Comparison of ENCODE assay signal across 20 mouse cellular contexts in genomic region chr7:45414740-45415224, GRCm38 (mm10). TPM values are rescaled to one million over a fixed set of nuclear protein-coding genes. Genes with fewer than 3 reads are reported as not detected.
DNase-seq lines count a peak whose midpoint lies in the region; ATAC-seq and TF ChIP-seq lines count a peak whose summit lies in the region.
"Had no signal": no experiment of that assay in that cellular context is flagged by ENCODE, and none has a peak within 500 bp of the region (broad histone marks: within the 10 kb centered on the region; RNA-seq: fewer than 3 reads in every experiment).

No protein-coding gene starts in this region.

- peaks cover 80% of the 10 kb centered on the region for H3K27me3 ChIP-seq in kidney, embryonic 14.5 days (ENCODE audit: control insufficient read depth, insufficient read depth, low read length)
- H3K27me3 ChIP-seq in midbrain, embryonic 11.5 days (ENCODE audit: control insufficient read depth, insufficient read depth, low read length), result peaks cover 82% of the 10 kb centered on the region
- H3K27me3 ChIP-seq in midbrain, embryonic 15.5 days (replicated peaks), result peaks cover 94% of the 10 kb centered on the region
- H3K27me3 ChIP-seq in myocyte (ENCODE audit: control insufficient read depth, insufficient read depth, insufficient read length), result peaks cover 14% of the 10 kb centered on the region

- peak overlapping the region; percentile 93 for H3K4me2 ChIP-seq in kidney, embryonic 14.5 days (replicated peaks; ENCODE audit: low read depth, low read length)
- no peak overlapping the region for H3K4me2 ChIP-seq in midbrain, embryonic 11.5 days
- no peak overlapping the region for H3K4me2 ChIP-seq in midbrain, embryonic 15.5 days
- H3K4me2 ChIP-seq in myocyte (ENCODE audit: low read depth), result peak overlapping the region; percentile 9

- no peak for ATAC-seq in kidney, embryonic 14.5 days (ENCODE audit: low FRiP score, low TSS enrichment)
- ATAC-seq in midbrain, embryonic 11.5 days (ENCODE audit: low FRiP score), result no peak
- ATAC-seq in midbrain, embryonic 15.5 days (replicated peaks), result no peak
- ATAC-seq in cerebellum, adult (ENCODE audit: insufficient number of reproducible peaks, low FRiP score, low TSS enrichment), result no peak
- ATAC-seq: hindbrain, postnatal 0 days had no signal

- H3K4me3 ChIP-seq in kidney, embryonic 14.5 days (ENCODE audit: low read length), result peak overlapping the region; percentile 18; the same call in 1 of the 2 replicates
- H3K4me3 ChIP-seq in midbrain, embryonic 11.5 days (ENCODE audit: low read depth, low read length), result no peak overlapping the region
- H3K4me3 ChIP-seq in midbrain, embryonic 15.5 days, result no peak overlapping the region
- H3K4me3 ChIP-seq in myocyte, result peak overlapping the region; percentile 3

- no peaks in the 10 kb centered on the region for H3K36me3 ChIP-seq in kidney, embryonic 14.5 days (ENCODE audit: control insufficient read depth, insufficient read depth, low read length)
- H3K36me3 ChIP-seq in midbrain, embryonic 11.5 days (ENCODE audit: control insufficient read depth, insufficient read depth, low read length), result no peaks in the 10 kb centered on the region
- no peaks in the 10 kb centered on the region for H3K36me3 ChIP-seq in midbrain, embryonic 15.5 days (replicated peaks)
- no peaks in the 10 kb centered on the region for H3K36me3 ChIP-seq in myocyte (ENCODE audit: control insufficient read depth, insufficient read depth)
- H3K36me3 ChIP-seq: liver, embryonic 15.5 days had no signal

- no peak for TF ChIP-seq POLR2A in myocyte (IDR thresholded peaks at IDR 0.05; ENCODE audit: insufficient read length, low read depth)

- no peak overlapping the region for H3K9ac ChIP-seq in kidney, embryonic 14.5 days (ENCODE audit: low read depth, low read length)
- H3K9ac ChIP-seq in midbrain, embryonic 11.5 days (ENCODE audit: low read length), result no peak overlapping the region
- no peak overlapping the region for H3K9ac ChIP-seq in midbrain, embryonic 15.5 days
- H3K9ac ChIP-seq: liver, embryonic 15.5 days had no signal

- DNase-seq in kidney, postnatal 4 days, result no peak
- peak; percentile 88 for DNase-seq in midbrain, embryonic 11.5 days (ENCODE audit: low spot score, missing footprints)
- peak; percentile 44 for DNase-seq in induced T-regulatory cell, adult 2 months (ENCODE audit: low read depth)
- no peak for DNase-seq in adrenal gland, adult 8-10 months
- DNase-seq: adrenal gland, postnatal 25 days; cerebellum, postnatal 10 days; gastrocnemius, postnatal 25 days; heart, postnatal 10 days; layer of hippocampus, adult 9-11 months had no signal

- no peaks in the 10 kb centered on the region for H3K79me2 ChIP-seq in myocyte (ENCODE audit: control insufficient read depth, insufficient read depth)

- no peak overlapping the region for H3ac ChIP-seq in myocyte (ENCODE audit: control insufficient read depth, insufficient read length)

- WGBS in kidney, embryonic 14.5 days, result 34% methylated on average over 12 of the region's 12 CpGs
- 40% methylated on average over 12 of the region's 12 CpGs for WGBS in midbrain, embryonic 11.5 days
- WGBS in midbrain, embryonic 15.5 days, result 38% methylated on average over 12 of the region's 12 CpGs

- H3K9me3 ChIP-seq in kidney, embryonic 14.5 days (ENCODE audit: control insufficient read depth, low read length), result no peaks in the 10 kb centered on the region
- H3K9me3 ChIP-seq in midbrain, embryonic 11.5 days (ENCODE audit: control insufficient read depth, low read length), result no peaks in the 10 kb centered on the region
- no peaks in the 10 kb centered on the region for H3K9me3 ChIP-seq in midbrain, embryonic 15.5 days
- H3K9me3 ChIP-seq: liver, embryonic 15.5 days; megakaryocyte, embryonic 14.5 days had no signal

- peaks cover 22% of the 10 kb centered on the region for H3K4me1 ChIP-seq in kidney, embryonic 14.5 days (ENCODE audit: control insufficient read depth, insufficient read depth, low read length)
- peaks cover 4% of the 10 kb centered on the region for H3K4me1 ChIP-seq in midbrain, embryonic 11.5 days (ENCODE audit: control insufficient read depth, insufficient read depth, low read length)
- peaks cover 11% of the 10 kb centered on the region for H3K4me1 ChIP-seq in midbrain, embryonic 15.5 days

- H3K27ac ChIP-seq in kidney, embryonic 14.5 days (ENCODE audit: low read depth, low read length), result no peak overlapping the region
- no peak overlapping the region for H3K27ac ChIP-seq in midbrain, embryonic 11.5 days (ENCODE audit: low read depth, low read length)
- no peak overlapping the region for H3K27ac ChIP-seq in midbrain, embryonic 15.5 days
- H3K27ac ChIP-seq: hindbrain, postnatal 0 days; liver, embryonic 15.5 days had no signal

TF ChIP-seq in myocyte, 11 proteins besides CTCF, POLR2A, EP300 and RAD21:
- TF ChIP-seq MAX (IDR thresholded peaks at IDR 0.05; ENCODE audit: low read depth) (no peak), MYOG (IDR thresholded peaks at IDR 0.05; ENCODE audit: control insufficient read depth in 1 of 3, insufficient read depth in 1 of 3, insufficient read length in 2 of 3, low read depth in 2 of 3) (no peak), SRF (IDR thresholded peaks at IDR 0.05; ENCODE audit: control insufficient read depth, insufficient read length, low read depth) (no peak), POLR2AphosphoS2 (IDR thresholded peaks at IDR 0.05; ENCODE audit: insufficient read length, low read depth) (no peak), CEBPB (IDR thresholded peaks at IDR 0.05; ENCODE audit: insufficient read depth, poor library complexity, severe bottlenecking) (no peak), MYOD1 (IDR thresholded peaks at IDR 0.05; ENCODE audit: control insufficient read depth in 1 of 3, insufficient read length in 2 of 3, low read depth in 2 of 3) (no peak), USF1 (IDR thresholded peaks at IDR 0.05; ENCODE audit: low read depth) (no peak), TCF12 (IDR thresholded peaks at IDR 0.05; ENCODE audit: insufficient read depth, poor library complexity, severe bottlenecking) (no peak), E2F4 (IDR thresholded peaks at IDR 0.05; ENCODE audit: insufficient read depth) (no peak)

RNA-seq across cellular contexts. Expression of gene Ntf5, which starts 1.3 kb away (rescaled TPM):
- 1.3 and 1.4 TPM in 2 replicates for polyA plus RNA-seq in kidney, embryonic 14.5 days (2014; fragmentation: Nextera tagmentation; extraction: Ambion mirVana)
- polyA plus RNA-seq in midbrain, embryonic 11.5 days (2014; fragmentation: Nextera tagmentation; extraction: Ambion mirVana), result 0.23 and 0.44 TPM in 2 replicates
- 0.10 TPM in 1 of 2 replicates, not detected in the other for polyA plus RNA-seq in midbrain, embryonic 15.5 days (2015; fragmentation: Nextera tagmentation; extraction: Ambion mirVana)
- polyA plus RNA-seq in myocyte (2012; fragmentation: generic; extraction: Trizol), result 1.9 TPM
- total RNA-seq in adrenal gland, adult 8-10 months (2022), result under 1 TPM in 3 of 4 experiments, not detected in 1; 0.13 to 0.22 (median 0.20) TPM
- total RNA-seq: adrenal gland, postnatal 25 days; left cerebral cortex, postnatal 14 days; neutrophil, adult 5-6 weeks had no signal

RNA-seq across cellular contexts. Expression of gene Lhb, which starts 5.8 kb away (rescaled TPM):
- not detected in 2 replicates for polyA plus RNA-seq in kidney, embryonic 14.5 days (2014; fragmentation: Nextera tagmentation; extraction: Ambion mirVana)
- not detected in 2 replicates for polyA plus RNA-seq in midbrain, embryonic 11.5 days (2014; fragmentation: Nextera tagmentation; extraction: Ambion mirVana)
- 0.45 and 0.63 TPM in 2 replicates for polyA plus RNA-seq in midbrain, embryonic 15.5 days (2015; fragmentation: Nextera tagmentation; extraction: Ambion mirVana)
- 0.07 TPM for polyA plus RNA-seq in myocyte (2012; fragmentation: generic; extraction: Trizol)
- not detected for total RNA-seq in adrenal gland, adult 8-10 months (2022)
- total RNA-seq: adrenal gland, postnatal 25 days; heart, postnatal 10 days; hindbrain, postnatal 0 days; left cerebral cortex, postnatal 14 days; neutrophil, adult 5-6 weeks had no signal
- polyA plus RNA-seq: frontal cortex, adult 2 months; liver, embryonic 15.5 days; small intestine, adult 2 months had no signal

RNA-seq across cellular contexts. Expression of gene Kcna7, which starts 9.3 kb away (rescaled TPM):
- polyA plus RNA-seq in kidney, embryonic 14.5 days (2014; fragmentation: Nextera tagmentation; extraction: Ambion mirVana), result not detected in 2 replicates
- not detected in 2 replicates for polyA plus RNA-seq in midbrain, embryonic 11.5 days (2014; fragmentation: Nextera tagmentation; extraction: Ambion mirVana)
- polyA plus RNA-seq in midbrain, embryonic 15.5 days (2015; fragmentation: Nextera tagmentation; extraction: Ambion mirVana), result not detected in 2 replicates
- polyA plus RNA-seq in myocyte (2012; fragmentation: generic; extraction: Trizol), result 0.65 TPM
- total RNA-seq in adrenal gland, adult 8-10 months (2022), result not detected
- total RNA-seq: adrenal gland, postnatal 25 days; neutrophil, adult 5-6 weeks had no signal
- polyA plus RNA-seq: frontal cortex, adult 2 months; hindbrain, postnatal 0 days; liver, embryonic 15.5 days; small intestine, adult 2 months had no signal

RNA-seq across cellular contexts. Expression of gene Snrnp70, which starts 19.2 kb away (rescaled TPM):
- 100 and 171 TPM in 2 replicates for polyA plus RNA-seq in kidney, embryonic 14.5 days (2014; fragmentation: Nextera tagmentation; extraction: Ambion mirVana)
- polyA plus RNA-seq in midbrain, embryonic 11.5 days (2014; fragmentation: Nextera tagmentation; extraction: Ambion mirVana), result 62.0 and 70.9 TPM in 2 replicates
- 202 and 214 TPM in 2 replicates for polyA plus RNA-seq in midbrain, embryonic 15.5 days (2015; fragmentation: Nextera tagmentation; extraction: Ambion mirVana)
- polyA plus RNA-seq in myocyte (2012; fragmentation: generic; extraction: Trizol), result 189 TPM
- total RNA-seq in adrenal gland, adult 8-10 months (2022), result 100 to 1,000 TPM; 232 to 563 (median 376) TPM

RNA-seq across cellular contexts. Expression of gene Gys1, which starts 19.9 kb away (rescaled TPM):
- polyA plus RNA-seq in kidney, embryonic 14.5 days (2014; fragmentation: Nextera tagmentation; extraction: Ambion mirVana), result 21.4 and 35.0 TPM in 2 replicates
- 26.5 and 26.8 TPM in 2 replicates for polyA plus RNA-seq in midbrain, embryonic 11.5 days (2014; fragmentation: Nextera tagmentation; extraction: Ambion mirVana)
- 21.0 and 22.7 TPM in 2 replicates for polyA plus RNA-seq in midbrain, embryonic 15.5 days (2015; fragmentation: Nextera tagmentation; extraction: Ambion mirVana)
- polyA plus RNA-seq in myocyte (2012; fragmentation: generic; extraction: Trizol), result 125 TPM
- 10 to 100 TPM; 28.5 to 33.9 (median 29.8) TPM for total RNA-seq in adrenal gland, adult 8-10 months (2022)

Comparison
In these comparisons a context has a peak if more than half of its experiments do, and no peak if none do; other contexts are left out.
1. H3K4me2 ChIP-seq: peak in kidney, embryonic 14.5 days (single experiment) and myocyte (single experiment); none in midbrain, embryonic 11.5 days (single experiment) and midbrain, embryonic 15.5 days (single experiment).
2. H3K4me3 ChIP-seq: peak in kidney, embryonic 14.5 days (single experiment) and myocyte (single experiment); none in midbrain, embryonic 11.5 days (single experiment) and midbrain, embryonic 15.5 days (single experiment).
3. DNase-seq: peak in midbrain, embryonic 11.5 days (single experiment) and induced T-regulatory cell, adult 2 months (single experiment); none in kidney, postnatal 4 days (0 of 2) and adrenal gland, adult 8-10 months (single experiment).